Mouse (Mus musculus) megakaryocyte, embryonic 14.5 days (primary cell): ENCODE data around the gene Ccdc162. TPM values are rescaled to one million over a fixed set of nuclear protein-coding genes. Genes with fewer than 3 reads are reported as not detected.
A peak's percentile ranks its signal among the peaks of the same experiment; 100 is the strongest.

ENCODE experiments used
- H3K27me3 ChIP-seq: replicated peaks from 2 replicates; pipeline ENCODE3; 2012; ENCODE audit warnings: inconsistent platforms
- H3K36me3 ChIP-seq: replicated peaks from 2 replicates; pipeline ENCODE3; 2012; ENCODE audit warnings: low read length, inconsistent platforms, mixed read lengths
- H3K4me1 ChIP-seq: 2 replicates; pipeline ENCODE4 v1.6.1; 2012; ENCODE audit warnings: inconsistent platforms
- H3K4me3 ChIP-seq: replicated peaks from 2 replicates; pipeline ENCODE3; 2012; ENCODE audit warnings: moderate library complexity, mild to moderate bottlenecking, inconsistent platforms
- H3K9me3 ChIP-seq: 2 replicates; pipeline ENCODE4 v1.6.1; 2012; ENCODE audit warnings: inconsistent platforms
- FLI1 ChIP-seq: IDR thresholded peaks from 2 replicates; pipeline ENCODE4 v1.6.1; 2012; ENCODE audit warnings: low read length, inconsistent platforms, mixed read lengths
- GATA1 ChIP-seq: IDR thresholded peaks from 3 replicates; pipeline ENCODE4 v1.6.1; 2012; ENCODE audit warnings: mixed read lengths, low read length, inconsistent platforms, borderline replicate concordance
- polyA plus RNA-seq: library from polyadenylated mRNA; stranded (reverse); fragments of >175 nt; gene quantifications from 2 replicates; pipeline ENCODE4 v1.2.3, GENCODE M21; 2012; ENCODE audit warnings: low replicate concordance; ENCODE audit not compliant: insufficient read depth

Gene Ccdc162
- polyA plus RNA-seq, 1 experiment, result not detected

- Histone ChIP-seq H3K36me3 (peaks cover 4% of the 10 kb centered on the region), H3K27me3 (peaks cover 4% of the 10 kb centered on the region), H3K9me3 (no peaks in the 10 kb centered on the region), H3K4me3 (no peak overlapping the region), H3K4me1 (no peaks in the 10 kb centered on the region)
- no peak for TF ChIP-seq GATA1
- no peak for TF ChIP-seq FLI1
These were observed 5.7 kb downstream of the Ccdc162 start for GRCm38 (mm10) chr10:41710773-41711172.

DNA sequence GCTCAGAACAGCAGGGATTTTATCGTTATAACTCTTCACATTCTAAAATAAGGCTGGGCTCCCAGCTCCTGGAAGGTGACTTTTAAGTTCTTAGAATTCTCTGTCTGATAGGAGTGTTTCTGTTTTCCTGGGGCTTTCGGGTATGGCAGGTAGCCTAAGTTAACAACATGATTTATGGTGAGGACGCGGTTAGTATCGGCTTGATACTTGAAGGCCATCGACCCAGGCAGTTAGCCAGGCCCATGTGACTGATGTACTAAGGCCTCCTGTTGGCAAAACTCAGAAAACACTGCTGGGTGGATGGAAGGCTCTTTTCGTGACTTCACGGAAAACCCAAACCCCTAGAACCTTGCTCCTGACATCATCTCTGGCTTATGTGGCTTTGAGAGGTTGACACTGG is 7.1 kb downstream of the Ccdc162 start:
- H3K9me3 ChIP-seq, result no peaks in the 10 kb centered on the region
- no peaks in the 10 kb centered on the region for H3K36me3 ChIP-seq
- no peak for TF ChIP-seq FLI1
- TF ChIP-seq GATA1, result no peak
- peaks cover 4% of the 10 kb centered on the region for H3K27me3 ChIP-seq
- no peak overlapping the region for H3K4me3 ChIP-seq
- no peaks in the 10 kb centered on the region for H3K4me1 ChIP-seq

DNA sequence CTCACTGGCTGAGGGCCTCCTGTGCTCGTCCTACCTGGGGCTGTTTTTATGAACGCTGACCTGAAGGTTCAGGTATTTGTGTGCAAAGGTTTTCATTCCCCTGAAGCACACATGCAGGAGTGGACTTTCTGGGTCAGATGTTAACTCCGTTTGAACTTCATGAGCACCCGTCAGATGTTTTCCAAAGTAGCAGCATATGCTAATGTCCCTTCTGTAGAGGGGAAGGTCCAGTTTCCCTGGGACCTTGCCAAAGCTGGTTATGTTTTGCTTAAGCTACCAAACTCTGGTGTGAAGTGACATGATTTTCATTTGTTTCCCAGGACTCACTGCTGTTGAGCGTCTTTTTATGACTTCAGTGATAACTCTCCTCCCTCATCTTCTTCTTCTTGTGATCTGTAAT is 16.8 kb downstream of the Ccdc162 start:
- Histone ChIP-seq H3K9me3 (peaks cover 3% of the 10 kb centered on the region; the same call in 1 of the 2 replicates), H3K4me3 (no peak overlapping the region), H3K27me3 (peaks cover 5% of the 10 kb centered on the region), H3K36me3 (no peaks in the 10 kb centered on the region), H3K4me1 (no peaks in the 10 kb centered on the region)
- TF ChIP-seq GATA1 (no peak), FLI1 (no peak)

DNA sequence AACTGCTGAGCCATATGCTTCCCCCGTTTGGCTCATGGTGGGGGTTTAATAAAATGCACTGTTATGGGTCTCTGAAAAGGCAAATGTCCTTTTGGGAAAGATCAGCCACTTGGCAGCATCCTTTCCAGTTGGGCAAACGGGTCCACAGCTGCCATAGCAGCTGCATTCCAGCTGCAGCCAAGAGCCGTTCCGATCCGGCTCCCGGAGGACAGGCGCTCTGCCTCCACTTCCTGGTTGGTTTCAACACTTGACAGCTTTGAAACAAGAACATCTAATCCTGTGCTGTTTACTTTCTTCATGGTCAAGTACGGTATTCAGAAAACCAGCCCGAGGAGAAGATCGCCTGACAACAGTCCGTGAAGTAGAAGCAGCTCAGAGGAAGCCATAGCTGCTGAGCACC is 19.4 kb downstream of the Ccdc162 start:
- peaks cover 14% of the 10 kb centered on the region for H3K27me3 ChIP-seq
- peaks cover 2% of the 10 kb centered on the region for H3K4me1 ChIP-seq
- no peak overlapping the region for H3K4me3 ChIP-seq
- no peaks in the 10 kb centered on the region for H3K36me3 ChIP-seq
- TF ChIP-seq GATA1 (no peak), FLI1 (no peak)
- peaks cover 3% of the 10 kb centered on the region; the same call in 1 of the 2 replicates for H3K9me3 ChIP-seq

DNA sequence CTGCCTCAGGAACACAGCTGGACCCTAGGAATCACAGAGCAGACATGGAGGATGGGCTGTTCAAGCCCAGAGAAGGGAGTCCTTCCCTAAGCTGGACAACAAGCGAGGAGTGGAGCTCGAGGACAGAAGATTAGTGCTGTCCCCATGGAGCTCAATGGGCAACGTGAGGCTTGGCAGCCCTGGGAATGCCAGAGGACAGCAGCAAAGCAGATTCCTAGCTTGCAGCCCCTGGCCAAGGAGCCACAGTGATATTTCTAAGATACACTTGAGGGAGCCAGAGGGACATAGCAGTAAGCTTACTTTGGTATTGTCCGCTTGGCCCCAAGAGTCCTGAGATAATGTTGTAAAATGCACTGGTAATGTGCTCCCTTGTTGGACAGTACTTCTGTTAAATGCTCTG is 25.5 kb downstream of the Ccdc162 start:
- Histone ChIP-seq H3K4me1 (peaks cover 24% of the 10 kb centered on the region), H3K27me3 (peaks cover 20% of the 10 kb centered on the region), H3K4me3 (no peak overlapping the region), H3K9me3 (peaks cover 6% of the 10 kb centered on the region; the same call in 1 of the 2 replicates), H3K36me3 (no peaks in the 10 kb centered on the region)
- TF ChIP-seq FLI1 (no peak), GATA1 (no peak)

DNA sequence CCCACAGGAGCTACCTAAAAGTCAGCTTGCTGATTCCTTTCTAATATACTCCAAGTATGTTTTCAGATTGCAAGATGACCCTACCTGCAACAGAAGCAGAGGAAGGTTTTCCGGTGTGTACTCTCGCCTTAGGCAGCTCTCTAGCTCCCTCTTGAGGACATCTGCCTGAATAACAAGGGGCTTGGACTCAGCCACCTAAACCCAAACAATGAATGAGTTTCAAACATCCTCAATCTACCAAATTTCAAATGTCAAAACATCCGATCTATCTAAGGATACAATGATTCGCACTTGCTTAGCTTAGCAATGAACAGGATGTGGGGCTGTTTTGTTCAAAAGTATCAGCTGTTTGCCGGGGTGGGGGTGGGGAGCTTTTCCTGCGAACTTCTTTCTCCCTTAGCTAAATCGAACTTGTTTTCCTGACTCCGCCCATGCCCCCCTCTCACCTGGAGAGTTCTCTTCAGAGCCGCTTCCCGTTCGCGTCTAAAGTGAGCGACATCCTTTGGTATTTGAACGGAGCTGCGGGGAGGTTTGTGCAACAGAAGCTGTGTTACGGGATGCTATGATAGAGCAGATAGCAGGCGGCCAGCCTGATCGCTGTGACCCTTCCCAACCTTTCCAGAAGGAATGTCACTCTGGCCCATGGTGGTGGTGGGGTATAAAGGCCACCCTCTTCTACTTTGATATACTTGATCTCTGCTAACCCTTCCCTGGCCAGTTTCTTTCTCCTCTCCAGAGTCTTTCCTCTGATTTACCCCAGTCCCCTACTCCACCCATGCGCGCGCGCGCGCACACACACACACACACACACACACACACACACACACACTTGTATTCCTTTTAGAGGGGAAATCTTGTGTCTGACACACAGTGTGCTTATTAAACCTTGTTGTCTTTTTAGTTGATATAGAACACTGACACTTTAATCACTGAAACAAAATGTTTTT is 26.2 kb downstream of the Ccdc162 start:
- Histone ChIP-seq H3K4me3 (peak overlapping the region; percentile 86), H3K9me3 (peaks cover 6% of the 10 kb centered on the region; the same call in 1 of the 2 replicates), H3K36me3 (no peaks in the 10 kb centered on the region), H3K27me3 (peaks cover 19% of the 10 kb centered on the region), H3K4me1 (peaks cover 24% of the 10 kb centered on the region)
- TF ChIP-seq FLI1 (no peak), GATA1 (no peak)

- Histone ChIP-seq H3K4me3 (peak overlapping the region; percentile 74), H3K9me3 (peaks cover 6% of the 10 kb centered on the region; the same call in 1 of the 2 replicates), H3K36me3 (no peaks in the 10 kb centered on the region), H3K4me1 (peaks cover 20% of the 10 kb centered on the region), H3K27me3 (peaks cover 17% of the 10 kb centered on the region)
- TF ChIP-seq FLI1 (no peak), GATA1 (no peak)
These were observed 31.9 kb downstream of the Ccdc162 start for GRCm38 (mm10) chr10:41684548-41684996.

DNA sequence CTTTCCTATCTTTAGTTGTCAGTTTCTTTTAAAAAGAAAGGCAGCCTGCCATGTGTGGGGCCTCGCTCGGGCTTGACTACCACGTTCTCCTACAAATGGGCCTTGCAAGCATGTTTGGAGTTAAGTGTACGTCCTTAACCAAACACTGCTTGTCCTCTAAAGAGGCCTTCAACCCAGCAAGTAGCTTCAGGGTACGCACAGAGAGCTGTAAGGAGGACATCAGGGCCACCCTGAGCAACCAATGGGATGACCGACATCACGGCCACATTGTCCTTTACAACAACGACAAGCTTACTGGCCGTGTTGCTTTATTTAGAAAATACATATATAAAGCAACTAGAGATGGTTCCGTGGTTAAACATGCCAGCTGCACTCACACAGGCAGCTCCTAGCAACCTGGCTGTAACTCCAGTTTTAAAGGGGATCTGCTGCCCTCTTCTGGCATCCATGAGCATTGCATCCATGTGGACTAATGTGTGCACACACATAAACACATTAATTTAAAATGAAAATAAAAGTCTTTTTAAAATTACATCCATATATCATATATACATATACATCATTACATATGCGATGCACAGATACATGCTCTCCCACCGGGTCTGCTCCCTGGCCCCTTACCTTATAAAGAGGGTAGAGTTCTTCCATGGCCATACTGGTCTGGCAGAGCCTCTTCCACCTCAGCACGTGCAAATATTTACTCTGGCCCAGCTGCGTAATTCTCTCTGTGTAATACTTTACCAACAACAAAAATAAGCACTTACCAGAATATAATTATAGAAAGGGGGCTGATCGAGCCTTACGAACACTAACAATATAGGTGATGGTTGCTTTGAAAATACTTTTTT is 33.7 kb downstream of the Ccdc162 start:
- Histone ChIP-seq H3K27me3 (peaks cover 17% of the 10 kb centered on the region), H3K36me3 (no peaks in the 10 kb centered on the region), H3K4me1 (peaks cover 25% of the 10 kb centered on the region), H3K9me3 (peaks cover 4% of the 10 kb centered on the region; the same call in 1 of the 2 replicates), H3K4me3 (peak overlapping the region; percentile 64)
- TF ChIP-seq FLI1 (no peak), GATA1 (no peak)

GRCm38 (mm10) chr10:41678746-41679360 is 37.6 kb downstream of the Ccdc162 start:
- H3K4me1 ChIP-seq, result peaks cover 24% of the 10 kb centered on the region
- peaks cover 15% of the 10 kb centered on the region for H3K27me3 ChIP-seq
- no peaks in the 10 kb centered on the region for H3K9me3 ChIP-seq
- no peaks in the 10 kb centered on the region for H3K36me3 ChIP-seq
- TF ChIP-seq FLI1, result no peak
- TF ChIP-seq GATA1, result no peak
- H3K4me3 ChIP-seq, result peak overlapping the region; percentile 21
